Mouse (Mus musculus) midbrain, embryonic 16.5 days (tissue): Measurements from ENCODE around the gene Mov10. TPM values are rescaled to one million over a fixed set of nuclear protein-coding genes. Genes with fewer than 3 reads are reported as not detected.
"Not testable (repeated sequence)": the region's sequence is repeated elsewhere in the genome, so short reads cannot be mapped to it uniquely, and the experiment has no call there.

Experiments used
- ATAC-seq: fragments of 200-750 bp; cut with Nextera tagmentation; 2 replicates; pipeline ENCODE4 v1.8.0; 2017; ENCODE audit warnings: moderate TSS enrichment
- H3K27ac ChIP-seq: fragments of 300-500 bp; sonication (generic); 2 replicates; pipeline ENCODE4 v1.5.1; 2014; ENCODE audit warnings: mild to moderate bottlenecking, low read length, mixed read lengths
- H3K27me3 ChIP-seq: fragments of 300-500 bp; sonication (generic); 2 replicates; pipeline ENCODE4 v1.6.1; 2014; ENCODE audit warnings: low read depth, low read length, mixed read lengths; ENCODE audit not compliant: control insufficient read depth, insufficient read depth
- H3K36me3 ChIP-seq: fragments of 300-500 bp; sonication (generic); 2 replicates; pipeline ENCODE4 v1.6.1; 2014; ENCODE audit warnings: mild to moderate bottlenecking, low read length, moderate library complexity, mixed read lengths; ENCODE audit not compliant: control insufficient read depth, insufficient read depth
- H3K4me1 ChIP-seq: fragments of 300-500 bp; sonication (generic); 2 replicates; pipeline ENCODE4 v1.6.1; 2014; ENCODE audit warnings: mild to moderate bottlenecking, low read length, mixed read lengths; ENCODE audit not compliant: control insufficient read depth, insufficient read depth
- H3K4me2 ChIP-seq: fragments of 300-500 bp; sonication (generic); 2 replicates; pipeline ENCODE4 v1.6.1; 2014; ENCODE audit warnings: mild to moderate bottlenecking, low read length, mixed read lengths
- H3K4me3 ChIP-seq: fragments of 300-500 bp; sonication (generic); 2 replicates; pipeline ENCODE4 v1.5.1; 2014; ENCODE audit warnings: low read depth, mild to moderate bottlenecking, low read length, moderate library complexity, mixed read lengths
- H3K9ac ChIP-seq: fragments of 300-500 bp; sonication (generic); 2 replicates; pipeline ENCODE4 v1.6.1; 2014; ENCODE audit warnings: low read depth, low read length, mixed read lengths
- H3K9me3 ChIP-seq: fragments of 300-500 bp; sonication (generic); replicated peaks from 2 replicates; pipeline ENCODE4 v1.6.1; 2014; ENCODE audit warnings: mild to moderate bottlenecking, low read length, mixed read lengths; ENCODE audit not compliant: control insufficient read depth, poor library complexity, severe bottlenecking
- WGBS: fragments of 180-500 bp; shearing (Covaris S2); extraction: QIAGEN DNeasy Blood & Tissue Kit; methylation state at CpG from one replicate; pipeline ENCODE4 v1.1.7; 2014; 5-methylcytosine and 5-hydroxymethylcytosine counted together
- polyA plus RNA-seq: library from polyadenylated mRNA; unstranded; fragments of >200 nt; fragmentation: Nextera tagmentation; extraction: Ambion mirVana; gene quantifications from 2 replicates; pipeline ENCODE4 v1.2.1, GENCODE M21; 2015

Mov10 gene
- polyA plus RNA-seq, 1 experiment from 2014 or later: 8.3 TPM

GRCm38 (mm10) chr3:104767141-104767540, 51.2 kb downstream of the Mov10 start:
- no peak overlapping the region for H3K27ac ChIP-seq
- no peak for ATAC-seq
- no peak overlapping the region for H3K4me3 ChIP-seq
- H3K27me3 ChIP-seq: no peaks in the 10 kb centered on the region
- WGBS: 62% methylated on average over 2 of the region's 2 CpGs
- no peaks in the 10 kb centered on the region for H3K4me1 ChIP-seq
- H3K36me3 ChIP-seq: no peaks in the 10 kb centered on the region
- no peaks in the 10 kb centered on the region for H3K9me3 ChIP-seq
- no peak overlapping the region for H3K4me2 ChIP-seq
- no peak overlapping the region for H3K9ac ChIP-seq

GRCm38 (mm10) chr3:104765021-104765420, 53.3 kb downstream of the Mov10 start:
- no peaks in the 10 kb centered on the region for H3K4me1 ChIP-seq
- H3K9ac ChIP-seq: no peak overlapping the region
- no peak overlapping the region for H3K4me2 ChIP-seq
- H3K9me3 ChIP-seq: no peaks in the 10 kb centered on the region
- H3K27ac ChIP-seq: no peak overlapping the region
- WGBS: 20% methylated on average over 4 of the region's 4 CpGs
- no peak for ATAC-seq
- no peaks in the 10 kb centered on the region; the same call in 1 of the 2 replicates for H3K27me3 ChIP-seq
- no peaks in the 10 kb centered on the region for H3K36me3 ChIP-seq
- no peak overlapping the region for H3K4me3 ChIP-seq

- ATAC-seq, H3K4me1 ChIP-seq, H3K27ac ChIP-seq, H3K9me3 ChIP-seq, H3K4me2 ChIP-seq, H3K27me3 ChIP-seq, H3K9ac ChIP-seq, H3K36me3 ChIP-seq, H3K4me3 ChIP-seq: not testable (repeated sequence)
- WGBS: 22% methylated on average over 18 of the region's 20 CpGs
Measured at GRCm38 (mm10) chr3:104762103-104762863, 56.1 kb downstream of the Mov10 start.

- H3K9ac ChIP-seq: peak overlapping the region; percentile 61; the same call in 1 of the 2 replicates
- peaks cover 2% of the 10 kb centered on the region; the same call in 1 of the 2 replicates for H3K27me3 ChIP-seq
- H3K4me1 ChIP-seq: peaks cover 6% of the 10 kb centered on the region; the same call in 1 of the 2 replicates
- 3% methylated on average over 5 of the region's 5 CpGs for WGBS
- H3K9me3 ChIP-seq: no peaks in the 10 kb centered on the region
- peak overlapping the region; percentile 36 for H3K4me3 ChIP-seq
- peak overlapping the region; percentile 63 for H3K4me2 ChIP-seq
- H3K27ac ChIP-seq: no peak overlapping the region
- no peaks in the 10 kb centered on the region for H3K36me3 ChIP-seq
- ATAC-seq: 0 out of 2 replicates have a peak, but pooled peaks have one; percentile 18
Measured at GRCm38 (mm10) chr3:104758869-104759268, 59.5 kb downstream of the Mov10 start.

GRCm38 (mm10) chr3:104758406-104758805, 60.0 kb downstream of the Mov10 start:
- ATAC-seq: peak; percentile 83
- Histone ChIP-seq H3K9me3 (no peaks in the 10 kb centered on the region), H3K4me1 (peaks cover 6% of the 10 kb centered on the region; the same call in 1 of the 2 replicates), H3K27ac (no peak overlapping the region), H3K4me3 (peak overlapping the region; percentile 36), H3K27me3 (peaks cover 2% of the 10 kb centered on the region; the same call in 1 of the 2 replicates), H3K9ac (peak overlapping the region; percentile 61), H3K4me2 (peak overlapping the region; percentile 63), H3K36me3 (no peaks in the 10 kb centered on the region)
- 1% methylated on average over 27 of the region's 27 CpGs for WGBS

GRCm38 (mm10) chr3:104752845-104753244, 65.5 kb downstream of the Mov10 start:
- not testable (repeated sequence) for H3K9me3 ChIP-seq, H3K27me3 ChIP-seq, H3K36me3 ChIP-seq, H3K4me1 ChIP-seq, ATAC-seq, H3K4me3 ChIP-seq, H3K9ac ChIP-seq, H3K4me2 ChIP-seq, H3K27ac ChIP-seq
- WGBS: 17% methylated on average over 17 of the region's 25 CpGs

Other genes with a start within 250 kb of the Mov10 start
- 8.9 and 10.2 TPM in 2 replicates for gene Slc16a1, start 179.9 kb downstream of the Mov10 start, polyA plus RNA-seq
- 0.98 and 1.1 TPM in 2 replicates for gene Ppm1j, start 37.5 kb downstream of the Mov10 start, polyA plus RNA-seq
- 0.11 TPM in 1 of 2 replicates, not detected in the other for gene Fam19a3, start 36.7 kb downstream of the Mov10 start, polyA plus RNA-seq
- gene Rhoc, start 30.2 kb downstream of the Mov10 start, polyA plus RNA-seq: 41.2 and 45.5 TPM in 2 replicates
- 37.6 and 38.3 TPM in 2 replicates for gene St7l, start 45.4 kb upstream of the Mov10 start, polyA plus RNA-seq
- gene Capza1, start 45.9 kb upstream of the Mov10 start, polyA plus RNA-seq: 149 and 162 TPM in 2 replicates
- gene Wnt2b, start 143.4 kb upstream of the Mov10 start, polyA plus RNA-seq: 0.83 and 0.89 TPM in 2 replicates
- 57.9 and 58.5 TPM in 2 replicates for gene Cttnbp2nl, start 234.6 kb upstream of the Mov10 start, polyA plus RNA-seq
- gene 4930564D02Rik, start 248.3 kb upstream of the Mov10 start, polyA plus RNA-seq: not detected in 2 replicates